Mouse (Mus musculus) hematopoietic stem cell, adult 5-6 weeks (primary cell): ENCODE results near the gene Dennd5b. TPM values are rescaled to one million over a fixed set of nuclear protein-coding genes. Genes with fewer than 3 reads are reported as not detected.
A peak's percentile ranks its signal among the peaks of the same experiment; 100 is the strongest.
"Not testable (repeated sequence)": the region's sequence is repeated elsewhere in the genome, so short reads cannot be mapped to it uniquely, and the experiment has no call there.

ENCODE experiments used
- ATAC-seq, 2 experiments: fragments of 125-278 bp in 1 of 2; replicated peaks in 1 of 2; 2 replicates each; pipeline ENCODE4 v1.8.0; 2016 to 2017; ENCODE audit warnings: inconsistent platforms in 2 of 2, mild to moderate bottlenecking in 2 of 2, moderate number of reproducible peaks in 2 of 2, low read depth in 1 of 2, moderate TSS enrichment in 1 of 2; ENCODE audit not compliant: low FRiP score in 2 of 2, poor library complexity in 2 of 2, severe bottlenecking in 2 of 2, insufficient read depth in 1 of 2, low TSS enrichment in 1 of 2
- total RNA-seq: library from RNA; stranded (forward); fragments of 172-1452, 232-1000 nt; gene quantifications from 2 replicates; pipeline ENCODE4 v1.2.3, GENCODE M21; 2017

The Dennd5b gene
- total RNA-seq, 1 experiment from 2014 or later = 6.6 TPM

GRCm38 (mm10) chr6:149060670-149061387 lies 40.7 kb downstream of the Dennd5b start:
- no peak for ATAC-seq

GRCm38 (mm10) chr6:149057947-149058391 lies 43.5 kb downstream of the Dennd5b start:
- peak; percentile 72 to 75 for ATAC-seq

DNA sequence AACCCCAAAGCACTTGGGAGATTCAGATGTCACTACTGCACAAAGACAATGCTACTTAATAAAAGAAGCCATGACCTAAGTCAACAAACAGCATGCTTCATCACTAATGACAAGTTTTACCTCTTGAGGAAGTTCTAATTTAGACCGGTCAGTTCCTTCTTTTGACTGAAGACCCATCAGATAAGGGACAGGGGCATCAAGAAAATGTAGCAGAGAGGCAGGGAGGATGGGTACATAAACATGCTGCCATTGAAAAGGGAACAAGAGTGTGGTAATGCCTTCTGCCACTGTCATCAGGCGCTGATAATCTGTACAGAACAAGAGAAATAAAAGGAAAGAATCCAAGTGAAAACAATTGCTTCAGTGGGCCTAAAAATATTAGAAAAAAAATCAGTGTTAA lies 46.7 kb downstream of the Dennd5b start:
- ATAC-seq = no peak

GRCm38 (mm10) chr6:149050978-149051723 lies 50.3 kb downstream of the Dennd5b start:
- ATAC-seq = no peak

DNA sequence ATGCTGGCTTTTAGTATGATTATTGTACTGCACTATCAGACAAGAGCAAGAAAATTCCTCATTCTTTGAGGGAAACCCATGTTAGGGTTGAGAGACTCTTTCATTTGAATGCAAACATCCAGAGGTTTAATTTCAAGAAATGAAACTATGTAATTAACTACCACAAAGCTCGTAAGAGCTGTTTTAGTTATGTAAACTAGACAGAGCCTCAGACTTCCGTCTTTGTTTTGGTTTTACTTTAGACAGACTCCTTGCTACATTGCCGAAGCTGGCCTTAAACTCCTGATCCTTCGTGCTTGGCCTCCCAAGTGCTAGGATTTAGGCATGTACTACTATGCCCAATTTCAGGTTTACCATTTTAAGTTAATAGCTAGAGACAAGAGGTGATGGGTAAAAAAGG lies 61.4 kb downstream of the Dennd5b start:
- no peak for ATAC-seq

DNA sequence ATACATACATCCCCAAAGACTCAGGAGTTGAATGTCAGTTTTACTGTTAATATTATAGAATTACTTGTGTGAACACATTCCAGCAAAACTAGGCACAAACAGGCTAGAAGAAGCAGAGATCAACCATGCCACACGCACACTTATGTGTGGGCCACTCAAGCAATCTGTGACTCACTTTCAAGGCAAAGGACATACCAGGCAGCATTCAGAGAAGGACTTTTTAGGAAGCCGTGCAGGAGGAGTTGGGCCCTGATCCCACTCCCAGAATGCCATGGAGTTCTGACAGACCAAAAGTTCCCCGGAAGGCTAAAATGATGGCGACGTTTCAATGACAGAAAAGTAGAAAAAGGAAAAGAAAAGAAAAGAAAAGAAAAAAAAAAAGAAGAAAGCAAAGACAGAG lies 69.3 kb downstream of the Dennd5b start:
- ATAC-seq = no peak

DNA sequence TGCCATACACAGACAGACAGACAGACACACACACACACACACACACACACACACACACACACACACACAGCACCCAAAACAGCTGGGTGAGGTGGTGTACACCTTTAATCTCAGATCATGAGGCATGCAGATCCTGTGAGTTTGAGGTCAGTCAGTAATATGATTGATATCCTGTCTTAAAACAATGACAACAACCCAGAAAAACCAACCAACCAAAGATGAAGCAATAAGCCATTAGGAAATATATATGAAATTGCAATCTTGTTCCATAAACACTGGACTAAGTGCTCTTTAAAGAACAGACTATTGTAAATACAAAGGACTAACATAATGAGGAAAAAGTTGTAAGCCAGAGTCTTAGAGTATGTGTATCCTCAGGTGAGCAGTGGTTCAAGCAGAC lies 70.1 kb downstream of the Dennd5b start:
- ATAC-seq = no peak

GRCm38 (mm10) chr6:149018431-149018830 lies 83.0 kb downstream of the Dennd5b start:
- ATAC-seq = no peak

- peak; percentile 17 to 51; a peak in 1 of 4 replicates for ATAC-seq
These were observed 90.6 kb downstream of the Dennd5b start for GRCm38 (mm10) chr6:149010766-149011301.

DNA sequence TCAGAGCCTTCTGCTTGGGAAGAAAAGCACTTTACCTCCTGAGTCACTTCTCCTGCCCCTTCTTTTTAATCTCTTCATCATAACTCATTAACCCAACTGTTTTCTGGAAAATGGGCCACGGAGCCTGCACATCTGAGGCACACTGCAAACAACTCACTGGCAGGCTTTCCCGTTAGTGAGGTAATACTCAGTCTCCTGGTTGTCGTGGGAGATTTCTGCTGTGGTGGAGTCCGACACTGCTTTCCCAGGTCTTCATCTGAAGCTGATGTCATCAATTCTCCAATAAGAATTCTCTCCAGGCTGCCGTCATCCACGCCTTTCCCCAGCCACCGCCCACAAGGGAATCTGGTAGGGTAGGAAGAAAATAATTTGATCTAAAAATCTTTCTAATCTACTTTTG lies 96.5 kb downstream of the Dennd5b start:
- ATAC-seq = no peak

DNA sequence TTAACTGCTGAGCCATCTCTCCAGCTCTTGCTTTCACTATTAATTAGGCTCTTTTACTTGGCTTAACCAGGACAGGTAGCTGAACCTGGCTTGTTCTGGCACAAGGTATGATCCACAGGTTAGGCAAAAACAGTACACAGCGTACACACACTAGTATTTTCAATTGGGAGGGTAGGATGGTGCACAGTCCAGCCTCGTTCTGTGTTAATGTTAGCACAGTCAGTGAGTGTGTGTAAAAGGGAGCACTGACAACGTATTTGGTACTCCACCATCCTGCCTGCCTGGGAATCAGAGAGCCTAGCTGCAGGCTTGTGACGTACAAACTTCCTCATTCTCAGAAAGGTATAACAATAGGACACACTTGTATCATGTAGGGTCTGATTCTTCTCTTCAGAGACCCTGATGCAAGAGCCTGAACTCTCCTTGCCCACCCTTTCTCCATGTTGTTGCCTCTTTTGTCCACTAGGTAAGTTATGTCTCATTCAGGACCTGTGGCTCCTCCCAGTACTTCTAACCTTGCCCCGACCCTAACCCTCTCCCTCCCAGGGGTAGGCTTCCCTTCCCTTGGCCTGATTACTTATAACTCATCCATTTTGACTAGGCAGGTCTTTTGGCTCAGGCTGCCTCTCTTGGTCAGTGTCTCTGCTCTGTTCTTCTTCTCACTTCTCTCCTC lies 107.0 kb downstream of the Dennd5b start:
- ATAC-seq = peak; percentile 65 to 74

DNA sequence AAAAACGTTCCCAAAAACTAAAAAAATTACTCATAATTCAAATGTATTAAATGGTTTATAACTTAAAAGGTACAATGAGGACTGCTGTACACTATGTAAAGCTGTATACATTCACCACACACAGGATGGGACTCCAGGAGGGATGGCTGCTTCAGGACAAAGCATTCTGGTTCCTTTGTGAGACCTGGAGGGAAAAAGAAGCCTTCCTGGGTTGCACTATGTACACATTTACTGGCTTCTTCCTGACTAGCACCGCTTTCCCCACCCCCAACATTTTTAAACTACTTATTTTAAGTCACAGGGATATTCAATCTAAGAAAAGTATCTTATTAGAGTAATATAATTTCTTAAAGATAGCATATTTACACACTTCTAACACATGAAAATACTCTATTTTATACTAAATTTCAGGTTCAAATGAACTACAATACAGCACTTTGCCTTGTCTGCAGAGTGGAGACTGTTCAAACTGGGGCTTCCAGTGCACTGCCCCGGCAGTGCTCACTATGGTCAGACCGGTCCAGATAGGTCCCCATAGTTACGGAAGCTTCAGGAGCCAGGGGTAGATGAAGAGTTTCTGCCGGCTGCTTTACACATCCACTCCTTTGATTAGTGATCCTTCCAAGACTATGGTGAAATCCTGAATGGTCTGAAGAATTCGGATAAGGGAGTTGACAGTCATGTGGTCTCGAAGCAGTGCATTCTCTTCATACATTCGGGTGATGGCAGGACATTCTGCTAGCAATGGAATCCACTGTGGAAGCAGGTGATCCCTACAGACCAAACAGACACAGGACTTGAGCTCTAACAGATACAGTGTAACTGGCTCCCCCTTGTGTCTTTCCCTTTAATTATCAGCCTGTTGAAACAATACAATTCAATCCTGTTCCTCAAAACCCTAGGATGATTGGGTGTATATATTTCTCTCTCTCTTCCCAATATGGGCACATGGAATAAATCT lies 108.1 kb downstream of the Dennd5b start:
- peak; percentile 42 to 63; a peak in 1 of 4 replicates for ATAC-seq

DNA sequence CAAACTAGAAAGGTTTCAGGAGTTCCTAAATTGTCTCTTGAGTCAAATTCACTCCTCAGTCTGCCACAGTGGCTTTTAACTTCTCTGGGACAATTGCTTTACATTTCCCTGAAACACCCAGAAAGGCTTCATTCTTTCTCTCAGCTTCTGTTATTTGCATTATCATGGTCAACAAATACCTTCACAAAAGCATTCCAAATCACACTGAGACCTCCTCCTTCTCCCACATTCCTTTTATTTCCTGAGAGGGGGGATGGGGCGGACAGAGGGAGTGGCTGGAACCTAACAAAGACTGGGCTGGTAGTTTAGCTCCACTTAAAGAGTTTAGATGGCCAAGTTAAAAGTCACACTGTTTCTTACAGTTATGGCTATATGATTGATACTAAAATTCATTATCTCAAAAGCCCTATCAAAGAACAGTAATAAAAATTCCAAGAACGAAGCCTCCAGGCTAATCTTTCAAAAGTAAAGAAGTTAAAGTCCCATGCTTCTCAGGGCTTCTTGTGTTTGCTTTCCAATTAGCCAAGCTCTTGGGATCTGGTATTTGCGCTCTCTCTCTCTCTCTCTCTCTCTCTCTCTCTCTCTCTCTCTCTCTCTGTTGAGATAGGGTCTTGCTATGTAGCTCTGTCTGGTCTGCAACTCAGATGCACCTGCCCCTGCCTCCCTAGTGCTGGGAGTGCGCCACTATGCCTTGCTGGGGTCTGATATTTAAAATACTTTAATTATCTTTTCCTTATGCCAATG lies 108.9 kb downstream of the Dennd5b start:
- no peak for ATAC-seq

- ATAC-seq = no peak
These were observed 109.7 kb downstream of the Dennd5b start for GRCm38 (mm10) chr6:148991660-148992372.

DNA sequence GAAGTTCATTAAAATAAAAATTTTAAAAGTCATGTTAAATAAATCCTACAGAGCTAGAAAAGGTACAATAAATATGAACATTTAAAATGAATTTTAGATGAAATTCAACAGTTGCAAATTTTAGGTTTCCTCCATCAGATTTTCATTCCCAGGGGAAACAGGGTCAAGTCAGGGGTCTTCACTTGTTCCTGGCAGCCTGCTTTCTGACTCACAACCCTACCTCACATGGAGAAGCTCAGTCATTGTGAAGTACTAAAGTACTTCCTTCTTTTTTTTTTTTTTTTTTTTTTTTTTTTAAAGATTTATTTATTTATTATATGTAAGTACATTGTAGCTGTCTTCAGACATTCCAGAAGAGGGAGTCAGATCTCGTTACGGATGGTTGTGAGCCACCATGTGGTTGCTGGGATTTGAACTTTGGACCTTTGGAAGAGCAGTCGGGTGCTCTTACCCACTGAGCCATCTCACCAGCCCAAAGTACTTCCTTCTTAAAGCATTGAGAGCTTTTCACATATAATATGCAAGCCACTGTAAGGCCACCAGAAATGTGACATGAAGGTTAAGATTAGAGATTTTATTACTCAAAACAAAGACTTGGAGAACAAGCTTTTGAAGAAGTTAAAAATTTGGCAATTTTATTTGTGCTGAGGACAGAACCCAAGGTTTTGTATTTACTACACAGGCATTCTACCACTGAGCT lies 111.5 kb downstream of the Dennd5b start:
- not testable (repeated sequence) for ATAC-seq
